Mouse (Mus musculus) kidney, embryonic 16.5 days (tissue): ENCODE data around the gene Tango6. TPM values are rescaled to one million over a fixed set of nuclear protein-coding genes. Genes with fewer than 3 reads are reported as not detected.

Experiments used
- ATAC-seq: fragments of 200-750 bp; cut with Nextera tagmentation; 2 replicates; pipeline ENCODE4 v1.8.0; 2017; ENCODE audit warnings: moderate TSS enrichment; ENCODE audit not compliant: low FRiP score, low TSS enrichment
- H3K27ac ChIP-seq: fragments of 300-500 bp; sonication (generic); 2 replicates; pipeline ENCODE4 v1.5.1; 2014; ENCODE audit warnings: low read length
- H3K27me3 ChIP-seq: fragments of 300-500 bp; sonication (generic); 2 replicates; pipeline ENCODE4 v1.6.1; 2014; ENCODE audit warnings: low read length, control low read depth, mixed read lengths; ENCODE audit not compliant: insufficient read depth
- H3K36me3 ChIP-seq: fragments of 300-500 bp; sonication (generic); 2 replicates; pipeline ENCODE4 v1.6.1; 2014; ENCODE audit warnings: low read length, control low read depth, mixed read lengths; ENCODE audit not compliant: insufficient read depth
- H3K4me1 ChIP-seq: fragments of 300-500 bp; sonication (generic); 2 replicates; pipeline ENCODE4 v1.6.1; 2014; ENCODE audit warnings: low read length, control low read depth, mixed read lengths; ENCODE audit not compliant: insufficient read depth
- H3K4me2 ChIP-seq: fragments of 300-500 bp; sonication (generic); replicated peaks from 2 replicates; pipeline ENCODE4 v1.6.1; 2014; ENCODE audit warnings: low read depth, low read length
- H3K4me3 ChIP-seq: fragments of 300-500 bp; sonication (generic); 2 replicates; pipeline ENCODE4 v1.5.1; 2014; ENCODE audit warnings: mild to moderate bottlenecking, low read length
- H3K9ac ChIP-seq: fragments of 300-500 bp; sonication (generic); replicated peaks from 2 replicates; pipeline ENCODE4 v1.6.1; 2014; ENCODE audit warnings: low read length
- H3K9me3 ChIP-seq: fragments of 300-500 bp; sonication (generic); 2 replicates; pipeline ENCODE4 v1.6.1; 2016; ENCODE audit warnings: low read length, control low read depth
- WGBS: fragments of 180-500 bp; shearing (Covaris S2); extraction: QIAGEN DNeasy Blood & Tissue Kit; methylation state at CpG from one replicate; pipeline ENCODE4 v1.1.7; 2014; 5-methylcytosine and 5-hydroxymethylcytosine counted together
- polyA plus RNA-seq: library from polyadenylated mRNA; unstranded; fragments of >200 nt; fragmentation: Nextera tagmentation; extraction: Ambion mirVana; gene quantifications from 2 replicates; pipeline ENCODE4 v1.2.1, GENCODE M21; 2015

Gene Tango6
- polyA plus RNA-seq, 1 experiment from 2014 or later: 13.3 TPM

GRCm38 (mm10) chr8:106893481-106894156 lies 210.8 kb downstream of the Tango6 start, which contains the start of gene Utp4:
Gene Utp4, plus strand, starts transcription at chr8:106893636.
- H3K27ac ChIP-seq: peak within 1 kb of the TSS; percentile 97
- no peaks in the 10 kb centered on the region for H3K27me3 ChIP-seq

GRCm38 (mm10) chr8:106899473-106899872 lies 216.6 kb downstream of the Tango6 start:
- Histone ChIP-seq H3K4me2 (no peak overlapping the region), H3K9ac (no peak overlapping the region), H3K36me3 (peaks cover 56% of the 10 kb centered on the region), H3K27ac (no peak overlapping the region), H3K9me3 (no peaks in the 10 kb centered on the region), H3K4me3 (no peak overlapping the region), H3K27me3 (no peaks in the 10 kb centered on the region), H3K4me1 (peaks cover 3% of the 10 kb centered on the region; the same call in 1 of the 2 replicates)
- no peak for ATAC-seq
- 85% methylated on average over 5 of the region's 5 CpGs for WGBS

More at GRCm38 (mm10) chr8:106893481-106894156, 210.8 kb downstream of the Tango6 start, which contains the start of gene Utp4:
- Histone ChIP-seq H3K9ac (peak within 1 kb of the TSS; percentile 97), H3K4me1 (peaks cover 32% of the 10 kb centered on the region), H3K9me3 (no peaks in the 10 kb centered on the region), H3K4me3 (peak within 1 kb of the TSS; percentile 95), H3K4me2 (peak within 1 kb of the TSS; percentile 64), H3K36me3 (peaks cover 21% of the 10 kb centered on the region)
- peak; percentile 95 for ATAC-seq
- WGBS: 0% methylated on average over 47 of the region's 63 CpGs

Other genes starting within 250 kb of the Tango6 start
- not detected in 2 replicates for gene 6030452D12Rik, start 182.5 kb upstream of the Tango6 start, polyA plus RNA-seq
- gene Cdh3, start 172.2 kb upstream of the Tango6 start, polyA plus RNA-seq: 31.0 and 31.8 TPM in 2 replicates
- 11.3 and 21.2 TPM in 2 replicates for gene Gm10073, start 109.6 kb upstream of the Tango6 start, polyA plus RNA-seq
- gene Cdh1, start 79.7 kb upstream of the Tango6 start, polyA plus RNA-seq: 104 and 108 TPM in 2 replicates
- 1.5 and 1.6 TPM in 2 replicates for gene Has3, start 187.2 kb downstream of the Tango6 start, polyA plus RNA-seq
- 84.3 and 91.4 TPM in 2 replicates for gene Utp4, start 210.6 kb downstream of the Tango6 start, polyA plus RNA-seq